Mouse (Mus musculus) hematopoietic stem cell, adult 5-6 weeks (primary cell): ENCODE measurements around the gene Asap3. TPM values are rescaled to one million over a fixed set of nuclear protein-coding genes. Genes with fewer than 3 reads are reported as not detected.

Source experiments
- ATAC-seq, 2 experiments: fragments of 125-278 bp in 1 of 2; replicated peaks in 1 of 2; 2 replicates each; pipeline ENCODE4 v1.8.0; 2016 to 2017; ENCODE audit warnings: inconsistent platforms in 2 of 2, mild to moderate bottlenecking in 2 of 2, moderate number of reproducible peaks in 2 of 2, low read depth in 1 of 2, moderate TSS enrichment in 1 of 2; ENCODE audit not compliant: low FRiP score in 2 of 2, poor library complexity in 2 of 2, severe bottlenecking in 2 of 2, insufficient read depth in 1 of 2, low TSS enrichment in 1 of 2
- total RNA-seq: library from RNA; stranded (forward); fragments of 172-1452, 232-1000 nt; gene quantifications from 2 replicates; pipeline ENCODE4 v1.2.3, GENCODE M21; 2017

The Asap3 gene
- total RNA-seq, 1 experiment from 2014 or later = 0.25 TPM

DNA sequence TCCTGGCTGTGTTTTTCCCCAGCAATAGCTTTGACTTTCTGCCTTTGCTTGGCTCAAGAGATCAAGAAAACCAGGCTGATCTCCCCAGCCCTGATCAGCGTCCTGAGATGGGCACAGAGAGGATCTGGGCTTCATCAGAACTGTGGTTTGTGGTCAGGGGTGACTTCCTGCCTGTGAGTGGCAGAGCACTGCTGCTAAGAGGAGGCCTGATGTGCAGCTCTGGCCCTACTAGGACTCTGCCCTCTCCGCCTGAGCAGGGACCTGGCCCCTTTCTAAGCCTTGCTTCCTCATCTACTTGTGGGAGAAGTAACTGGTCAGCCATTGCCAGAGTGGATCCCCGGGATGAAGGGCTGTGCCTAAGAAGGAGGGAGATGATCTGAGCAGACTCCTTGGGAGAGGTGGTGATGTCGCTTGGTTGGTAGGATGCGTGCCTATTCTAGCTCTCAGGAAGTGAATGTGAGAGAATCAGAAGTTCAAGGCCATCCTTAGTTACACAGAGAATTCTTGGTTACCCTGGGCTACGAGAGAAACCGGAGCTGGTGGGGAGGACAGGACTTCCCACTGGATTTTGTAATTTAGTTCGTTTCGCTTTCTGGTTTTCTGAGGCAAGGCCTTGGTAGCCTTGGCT lies 60.7 kb downstream of the Asap3 start:
- ATAC-seq = peak; percentile 95 to 96

DNA sequence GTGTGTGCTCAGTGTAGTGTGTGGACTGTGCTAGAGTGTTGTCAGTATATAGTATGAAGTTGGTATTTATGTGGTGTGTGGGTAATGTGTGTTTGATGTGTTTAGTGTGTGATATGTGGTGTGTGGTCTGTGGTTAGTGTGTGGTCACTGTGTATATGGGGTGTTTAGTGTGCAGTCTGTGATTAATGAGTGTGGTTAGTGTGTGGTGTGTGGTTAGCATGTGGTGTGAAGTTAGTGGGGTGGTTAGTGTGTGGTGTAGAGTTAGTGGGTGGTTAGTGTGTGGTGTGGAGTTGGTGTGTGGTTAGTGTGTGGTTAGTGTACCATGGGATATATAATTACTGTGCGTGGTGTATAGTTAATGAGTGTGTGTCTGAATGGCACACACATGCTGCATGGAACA lies 62.7 kb downstream of the Asap3 start:
- ATAC-seq = no peak

DNA sequence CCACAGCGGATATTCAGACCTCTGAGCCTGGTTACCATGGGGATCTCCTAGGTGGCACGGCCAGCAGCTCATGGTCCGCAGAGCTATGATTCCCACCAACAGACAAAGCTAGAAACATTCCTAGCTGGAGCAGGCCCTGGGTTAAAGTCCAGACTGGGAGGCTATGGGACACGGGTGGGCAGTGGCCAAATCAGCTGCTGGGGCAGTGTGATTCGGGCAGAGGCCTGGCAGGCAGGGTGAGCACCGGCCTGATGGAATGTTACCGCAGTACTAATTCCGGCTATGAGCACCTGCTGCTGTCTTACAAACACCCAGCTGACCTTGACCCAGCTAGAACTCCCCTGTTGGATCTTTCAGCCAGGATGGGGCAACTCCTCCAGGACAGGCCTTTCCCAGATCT lies 64.5 kb downstream of the Asap3 start:
- ATAC-seq = no peak

DNA sequence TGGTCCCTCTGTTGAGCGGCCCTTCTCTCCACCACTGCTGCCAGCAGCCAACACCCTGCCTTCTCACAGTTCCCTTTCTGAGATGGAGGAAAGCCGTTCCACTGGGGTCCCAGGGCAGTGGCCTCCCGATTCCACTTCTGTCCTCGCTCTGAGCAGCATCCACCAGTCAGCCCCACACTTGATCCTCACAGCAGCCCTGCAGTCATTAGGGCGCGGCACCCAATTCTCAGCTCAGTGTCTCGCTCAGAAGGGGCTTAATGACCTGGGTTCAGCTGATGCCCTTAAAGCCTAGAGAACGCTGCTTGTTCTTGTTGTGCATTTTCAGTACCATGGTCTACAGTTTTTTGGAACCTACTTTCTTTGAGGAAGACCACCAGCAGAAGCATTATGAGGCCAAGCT lies 74.9 kb downstream of the Asap3 start:
- ATAC-seq = no peak

DNA sequence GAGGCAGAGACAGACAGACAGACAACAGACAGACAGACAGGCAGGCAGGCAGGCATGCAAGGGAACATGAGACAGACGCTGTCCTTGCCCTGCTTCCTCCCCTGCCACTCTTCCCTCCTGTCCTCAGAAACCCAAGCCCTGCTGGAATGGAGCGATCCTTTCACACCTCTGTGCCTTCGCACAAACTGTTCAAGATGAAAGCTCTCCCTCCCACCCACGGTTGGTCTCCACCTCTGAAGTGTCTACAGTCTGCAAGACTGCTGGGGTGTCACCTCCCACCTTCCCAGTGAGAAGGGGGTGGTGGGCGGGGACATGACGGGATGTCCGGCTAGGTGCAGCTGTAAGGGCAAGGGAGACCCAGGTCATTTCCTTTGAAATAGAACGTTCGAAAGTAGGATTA lies 75.4 kb downstream of the Asap3 start:
- no peak for ATAC-seq

DNA sequence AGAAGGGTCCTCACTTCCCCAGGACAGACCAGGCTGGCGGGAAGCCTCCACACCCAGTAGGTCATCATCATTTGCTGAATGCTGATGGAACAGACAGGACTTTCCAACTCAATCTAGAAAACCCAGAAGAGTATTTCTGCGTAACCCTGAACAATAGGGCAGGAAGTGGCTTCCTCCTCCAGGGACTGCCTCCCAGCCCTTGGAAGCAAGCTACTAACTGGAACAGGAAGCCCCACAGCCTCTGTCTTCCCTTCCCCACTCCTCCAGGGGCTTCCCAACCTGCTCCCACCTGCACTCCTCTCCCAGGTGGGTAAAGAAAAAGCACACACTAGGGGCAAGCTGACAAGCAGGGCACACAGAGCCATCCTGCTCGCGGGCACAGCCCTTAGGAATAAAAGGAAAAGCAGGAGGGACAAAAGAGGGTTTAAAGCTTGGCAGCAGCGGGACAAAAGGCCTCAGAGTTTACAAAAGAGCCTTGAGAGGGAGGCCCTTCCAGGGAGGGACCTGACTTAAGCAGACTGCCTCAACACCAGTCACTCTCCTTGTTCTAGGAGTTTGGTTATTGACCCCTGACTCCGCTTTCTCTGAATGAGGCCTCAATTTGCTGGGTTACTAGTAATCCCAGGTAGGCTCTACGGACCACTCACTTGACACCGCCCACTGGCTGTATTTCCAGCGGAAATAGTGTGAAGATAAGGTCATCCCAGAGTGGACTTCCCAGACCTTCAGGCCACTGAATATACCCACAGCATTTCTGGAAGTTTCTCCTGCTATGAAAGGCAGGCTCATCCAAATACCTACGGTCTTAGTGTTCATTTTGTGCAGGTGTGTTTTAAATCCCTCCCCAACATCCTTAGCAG lies 76.7 kb downstream of the Asap3 start:
- no peak for ATAC-seq

DNA sequence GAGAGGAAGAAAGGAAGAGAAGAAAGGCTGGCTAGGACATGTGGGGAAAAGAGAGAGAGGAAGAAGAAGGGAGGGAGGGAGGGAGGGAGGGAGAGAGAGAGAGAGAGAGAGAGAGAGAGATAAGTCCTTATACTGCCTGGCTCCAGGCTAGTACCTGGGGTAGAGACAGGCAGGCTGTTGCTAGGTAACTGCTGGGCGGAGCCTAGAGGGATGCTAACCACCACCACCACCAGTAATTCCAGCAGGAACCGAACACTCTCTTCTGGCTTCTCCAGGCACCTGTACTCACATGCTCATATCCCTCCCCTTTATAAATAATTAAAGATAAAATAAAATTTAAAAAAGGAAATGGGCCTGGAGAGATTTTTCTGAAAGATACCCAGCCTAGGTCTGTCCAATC lies 77.6 kb downstream of the Asap3 start:
- no peak for ATAC-seq

DNA sequence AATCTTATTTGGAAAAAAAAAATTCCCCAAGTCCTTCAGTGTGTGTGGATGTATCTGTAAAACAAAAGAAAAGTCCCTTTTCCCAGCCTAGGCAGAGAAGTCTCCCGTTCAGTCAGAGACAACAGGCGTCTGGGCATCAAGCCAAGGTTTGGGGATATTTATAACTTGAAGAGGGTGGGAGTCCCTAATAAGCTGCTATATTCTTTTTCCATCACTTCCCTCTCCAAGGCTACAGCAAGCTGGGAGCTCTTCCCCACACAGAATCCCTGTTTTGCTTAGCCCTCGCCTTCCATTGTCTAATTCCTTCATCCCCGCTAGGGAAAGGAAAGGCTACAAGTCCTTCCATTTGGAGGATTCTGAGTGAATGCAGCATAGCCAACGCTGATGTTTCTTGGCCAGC lies 78.3 kb downstream of the Asap3 start, which contains the start of gene Zfp46:
Gene Zfp46 (plus strand): TSS at position 229 of the 400 bp plus-strand sequence.
- no peak for ATAC-seq

DNA sequence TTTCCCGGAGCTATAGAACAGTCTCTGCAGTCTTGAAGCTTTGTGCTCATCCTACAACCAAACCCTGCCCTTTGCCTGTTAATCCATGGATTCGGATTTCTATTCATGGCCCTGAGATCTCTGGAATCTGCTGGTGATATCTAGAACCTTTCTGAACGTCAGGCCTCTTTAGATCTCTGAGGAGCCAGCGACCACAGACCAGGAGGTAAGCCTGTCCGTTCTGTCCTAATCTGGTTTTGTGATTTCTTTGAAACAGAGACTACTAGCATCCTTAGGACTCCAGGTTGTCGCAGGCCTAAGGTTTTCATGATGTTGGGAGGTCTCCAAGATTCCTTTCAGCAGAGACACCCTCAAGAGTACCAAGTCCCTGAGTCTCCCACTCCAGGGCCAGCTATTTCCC lies 78.7 kb downstream of the Asap3 start:
- ATAC-seq = no peak

DNA sequence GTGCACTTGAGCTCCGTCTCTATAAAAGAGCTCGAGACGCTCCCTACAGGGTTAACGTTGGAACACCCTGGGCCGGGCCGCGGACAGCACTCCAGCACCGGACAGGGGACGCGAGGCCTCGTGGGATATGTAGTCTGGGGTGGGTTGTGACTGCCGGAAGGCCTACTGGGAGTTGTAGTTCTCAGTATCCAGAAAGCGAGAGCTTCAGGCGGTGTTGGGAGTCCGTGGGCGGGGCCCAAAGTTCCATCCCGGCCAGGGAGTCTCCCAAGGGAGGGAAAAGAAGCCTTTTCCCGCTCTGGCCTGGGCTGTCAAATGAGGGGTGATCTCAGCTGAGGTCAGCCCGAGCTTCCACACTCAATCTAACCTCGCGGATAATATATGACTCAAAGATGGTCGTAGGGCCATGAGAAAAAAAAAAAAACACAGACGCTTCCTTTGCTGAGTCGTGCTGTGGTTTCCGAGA lies 79.2 kb downstream of the Asap3 start:
- ATAC-seq = peak; percentile 86 to 92

DNA sequence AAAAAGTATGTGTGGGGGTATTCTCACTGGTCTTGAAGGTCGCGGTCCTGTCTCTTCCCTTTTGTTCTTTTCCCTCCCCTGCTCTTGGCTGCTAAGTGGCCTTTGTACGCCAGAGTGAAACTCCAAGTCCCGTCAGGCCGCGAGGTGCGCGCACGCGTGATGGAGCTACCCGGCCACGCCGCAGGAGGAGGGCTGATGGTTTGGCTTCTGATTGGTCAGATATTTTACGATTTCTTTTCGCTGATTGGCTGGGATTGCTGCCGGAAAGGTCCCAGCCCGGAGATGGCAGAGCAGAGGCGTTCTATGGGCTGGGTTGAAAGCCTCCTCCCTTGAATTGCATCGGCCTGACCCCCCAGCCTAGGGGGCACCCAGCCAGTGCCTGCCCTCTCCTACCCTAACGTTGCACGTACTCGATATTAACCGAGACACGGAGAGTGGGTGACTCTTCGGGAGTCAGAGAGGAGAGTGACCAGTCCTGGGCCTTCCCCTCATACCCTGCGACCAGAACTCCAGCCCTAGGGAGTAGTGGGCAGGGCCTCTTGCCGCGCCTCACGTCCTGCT lies 79.7 kb downstream of the Asap3 start:
- ATAC-seq = peak; percentile 94 to 95

DNA sequence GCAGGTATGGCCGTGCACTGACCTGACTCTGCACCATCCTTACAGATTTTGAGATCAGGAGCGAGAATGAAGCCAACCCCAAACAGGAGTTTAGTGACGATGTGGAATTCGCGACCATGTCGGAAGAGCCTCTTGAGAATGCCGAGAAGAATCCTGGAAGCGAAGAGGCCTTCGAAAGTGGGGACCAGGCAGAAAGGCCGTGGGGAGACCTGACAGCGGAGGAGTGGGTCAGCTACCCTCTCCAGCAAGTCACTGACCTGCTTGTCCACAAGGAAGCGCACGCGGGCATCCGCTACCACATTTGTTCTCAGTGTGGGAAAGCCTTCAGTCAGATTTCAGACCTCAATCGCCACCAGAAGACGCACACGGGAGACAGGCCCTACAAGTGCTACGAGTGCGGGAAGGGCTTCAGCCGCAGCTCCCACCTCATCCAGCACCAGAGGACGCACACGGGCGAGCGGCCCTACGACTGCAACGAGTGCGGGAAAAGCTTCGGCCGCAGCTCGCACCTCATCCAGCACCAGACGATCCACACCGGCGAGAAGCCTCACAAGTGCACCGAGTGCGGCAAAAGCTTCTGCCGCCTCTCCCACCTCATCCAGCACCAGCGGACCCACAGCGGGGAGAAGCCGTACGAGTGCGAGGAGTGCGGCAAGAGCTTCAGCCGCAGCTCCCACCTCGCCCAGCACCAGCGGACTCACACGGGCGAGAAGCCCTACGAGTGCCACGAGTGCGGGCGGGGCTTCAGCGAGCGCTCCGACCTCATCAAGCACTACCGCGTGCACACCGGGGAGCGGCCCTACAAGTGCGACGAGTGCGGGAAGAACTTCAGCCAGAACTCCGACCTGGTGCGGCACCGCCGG lies 84.0 kb downstream of the Asap3 start:
- no peak for ATAC-seq

DNA sequence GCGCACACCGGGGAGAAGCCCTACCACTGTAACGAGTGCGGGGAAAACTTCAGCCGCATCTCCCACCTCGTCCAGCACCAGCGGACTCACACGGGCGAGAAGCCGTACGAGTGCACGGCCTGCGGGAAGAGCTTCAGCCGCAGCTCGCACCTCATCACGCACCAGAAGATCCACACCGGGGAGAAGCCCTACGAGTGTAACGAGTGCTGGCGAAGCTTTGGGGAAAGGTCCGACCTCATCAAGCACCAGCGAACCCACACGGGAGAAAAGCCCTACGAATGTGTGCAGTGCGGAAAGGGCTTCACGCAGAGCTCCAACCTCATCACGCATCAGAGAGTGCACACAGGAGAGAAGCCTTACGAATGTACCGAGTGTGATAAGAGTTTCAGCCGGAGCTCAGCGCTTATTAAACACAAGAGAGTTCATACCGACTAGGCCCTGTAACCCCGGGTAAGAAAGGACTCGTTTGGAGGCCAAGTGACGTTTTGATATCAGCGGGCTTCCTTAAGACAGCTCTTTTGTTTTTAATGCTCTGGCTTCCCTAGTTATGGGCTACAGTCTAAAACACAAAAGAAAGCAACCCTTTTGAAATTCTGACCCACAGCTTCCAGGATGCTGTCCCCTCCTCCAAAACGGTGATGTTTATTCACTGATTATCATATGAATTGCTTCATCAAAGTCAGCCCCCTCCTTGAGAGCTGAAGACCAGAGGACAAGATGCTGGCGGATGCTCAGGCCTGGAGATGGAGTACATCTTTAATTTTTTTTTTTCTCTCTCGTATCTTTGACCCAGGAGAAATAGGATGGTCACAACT lies 84.8 kb downstream of the Asap3 start:
- ATAC-seq = no peak

DNA sequence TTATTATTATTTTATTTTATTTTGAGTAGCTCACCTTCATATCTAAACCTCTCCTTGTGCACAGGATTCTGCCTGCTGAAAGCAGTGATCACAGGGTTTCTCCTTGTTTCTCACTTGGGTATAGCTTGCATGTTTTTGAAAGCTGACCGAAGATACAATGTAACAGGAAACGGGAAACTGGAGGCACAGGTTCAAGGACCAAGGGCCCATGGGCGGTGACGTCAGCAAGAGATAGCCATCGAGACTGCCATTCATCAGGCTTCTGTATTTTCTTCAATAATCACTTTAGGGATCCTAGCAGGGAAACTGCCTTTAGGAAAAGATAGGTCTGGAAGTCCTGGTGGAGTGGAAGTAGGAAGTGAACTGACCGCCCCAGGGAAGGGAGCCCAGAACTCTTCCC lies 85.5 kb downstream of the Asap3 start:
- ATAC-seq = no peak
